Mouse (Mus musculus) heart, adult 18-20 months (tissue): Measurements from ENCODE around the gene Tnrc6c. TPM values are rescaled to one million over a fixed set of nuclear protein-coding genes. Genes with fewer than 3 reads are reported as not detected.

ENCODE experiments used
- DNase-seq, 2 experiments: peaks; one replicate each; pipeline ENCODE4 v3.0.0; 2021 to 2022; ENCODE audit warnings: mixed read lengths in 1 of 2
- total RNA-seq, 2 experiments: library from RNA; stranded (reverse); gene quantifications; 2 replicates each; pipeline ENCODE4 v1.2.3; 2021

Gene Tnrc6c
- total RNA-seq, 2 experiments from 2014 or later = 28.1 to 32.0 TPM

- DNase-seq = no peak
Measured at GRCm38 (mm10) chr11:117676649-117677048, 22.6 kb downstream of the Tnrc6c start.

- no peak for DNase-seq
Measured at GRCm38 (mm10) chr11:117677111-117677510, 23.0 kb downstream of the Tnrc6c start.

- DNase-seq = no peak
Measured at GRCm38 (mm10) chr11:117677594-117677993, 23.5 kb downstream of the Tnrc6c start.

GRCm38 (mm10) chr11:117678155-117678554 lies 24.1 kb downstream of the Tnrc6c start:
- DNase-seq = no peak

- no peak for DNase-seq
Measured at GRCm38 (mm10) chr11:117678740-117679139, 24.7 kb downstream of the Tnrc6c start.

- DNase-seq = no peak
Measured at GRCm38 (mm10) chr11:117684640-117685039, 30.6 kb downstream of the Tnrc6c start.

- DNase-seq = no peak
Measured at GRCm38 (mm10) chr11:117685461-117685860, 31.4 kb downstream of the Tnrc6c start.

- DNase-seq = no peak
Measured at GRCm38 (mm10) chr11:117686021-117686420, 31.9 kb downstream of the Tnrc6c start.

- DNase-seq = no peak
Measured at GRCm38 (mm10) chr11:117688603-117689002, 34.5 kb downstream of the Tnrc6c start.

GRCm38 (mm10) chr11:117691311-117691710 lies 37.2 kb downstream of the Tnrc6c start:
- no peak for DNase-seq

- DNase-seq = no peak
Measured at GRCm38 (mm10) chr11:117694050-117694449, 40.0 kb downstream of the Tnrc6c start.

- no peak for DNase-seq
Measured at GRCm38 (mm10) chr11:117696585-117696984, 42.5 kb downstream of the Tnrc6c start.

- DNase-seq = no peak
Measured at GRCm38 (mm10) chr11:117700871-117701270, 46.8 kb downstream of the Tnrc6c start.

GRCm38 (mm10) chr11:117706267-117706666 lies 52.2 kb downstream of the Tnrc6c start:
- no peak for DNase-seq

GRCm38 (mm10) chr11:117707238-117707637 lies 53.1 kb downstream of the Tnrc6c start:
- DNase-seq = no peak

- peak; percentile 52 to 88 for DNase-seq
Measured at GRCm38 (mm10) chr11:117709308-117709707, 55.2 kb downstream of the Tnrc6c start.

GRCm38 (mm10) chr11:117710815-117711294 lies 56.8 kb downstream of the Tnrc6c start:
- DNase-seq = peak; percentile 82 to 86

- no peak for DNase-seq
Measured at GRCm38 (mm10) chr11:117712065-117712464, 58.0 kb downstream of the Tnrc6c start.

- DNase-seq = no peak
Measured at GRCm38 (mm10) chr11:117713375-117713774, 59.3 kb downstream of the Tnrc6c start.

GRCm38 (mm10) chr11:117718838-117719237 lies 64.7 kb downstream of the Tnrc6c start:
- no peak for DNase-seq

- no peak for DNase-seq
Measured at GRCm38 (mm10) chr11:117724604-117725301, 70.7 kb downstream of the Tnrc6c start.

- DNase-seq = no peak
Measured at GRCm38 (mm10) chr11:117727031-117727430, 72.9 kb downstream of the Tnrc6c start.

GRCm38 (mm10) chr11:117728245-117728644 lies 74.2 kb downstream of the Tnrc6c start:
- DNase-seq = no peak

GRCm38 (mm10) chr11:117728841-117729240 lies 74.8 kb downstream of the Tnrc6c start:
- DNase-seq = peak; percentile 55 to 64
